Mouse (Mus musculus): ENCODE results near the gene Gm11627. TPM values are rescaled to one million over a fixed set of nuclear protein-coding genes. Genes with fewer than 3 reads are reported as not detected.

Gene Gm11627
- polyA plus RNA-seq, 1 experiment from 2014 or later, result 19.2 TPM

- no peaks in the 10 kb centered on the region for H3K27me3 ChIP-seq (replicated peaks)
- no peak overlapping the region for H3K4me3 ChIP-seq (replicated peaks)
- peak overlapping the region; percentile 81 for H3K27ac ChIP-seq
- H3K36me3 ChIP-seq, result no peaks in the 10 kb centered on the region
- peak; percentile 79 for ATAC-seq (ENCODE audit: insufficient read depth, low FRiP score, low read depth)
- peaks cover 12% of the 10 kb centered on the region for H3K4me1 ChIP-seq
- peak overlapping the region; percentile 29 for H3K4me2 ChIP-seq
- WGBS, result 11% methylated on average over 4 of the region's 4 CpGs
- no peak overlapping the region for H3K9ac ChIP-seq
- no peaks in the 10 kb centered on the region for H3K9me3 ChIP-seq
Measured at GRCm38 (mm10) chr11:102595341-102595820, 16.1 kb upstream of the Gm11627 start.

- H3K4me1 ChIP-seq, result peaks cover 6% of the 10 kb centered on the region; the same call in 1 of the 2 replicates
- WGBS, result 84% methylated on average over 3 of the region's 3 CpGs
- no peaks in the 10 kb centered on the region for H3K9me3 ChIP-seq
- H3K4me3 ChIP-seq (replicated peaks), result no peak overlapping the region
- ATAC-seq (ENCODE audit: insufficient read depth, low FRiP score, low read depth), result no peak
- H3K36me3 ChIP-seq, result no peaks in the 10 kb centered on the region
- H3K4me2 ChIP-seq, result no peak overlapping the region
- no peak overlapping the region for H3K9ac ChIP-seq
- no peaks in the 10 kb centered on the region for H3K27me3 ChIP-seq (replicated peaks)
- no peak overlapping the region for H3K27ac ChIP-seq
Measured at GRCm38 (mm10) chr11:102587554-102587953, 8.3 kb upstream of the Gm11627 start.

DNA sequence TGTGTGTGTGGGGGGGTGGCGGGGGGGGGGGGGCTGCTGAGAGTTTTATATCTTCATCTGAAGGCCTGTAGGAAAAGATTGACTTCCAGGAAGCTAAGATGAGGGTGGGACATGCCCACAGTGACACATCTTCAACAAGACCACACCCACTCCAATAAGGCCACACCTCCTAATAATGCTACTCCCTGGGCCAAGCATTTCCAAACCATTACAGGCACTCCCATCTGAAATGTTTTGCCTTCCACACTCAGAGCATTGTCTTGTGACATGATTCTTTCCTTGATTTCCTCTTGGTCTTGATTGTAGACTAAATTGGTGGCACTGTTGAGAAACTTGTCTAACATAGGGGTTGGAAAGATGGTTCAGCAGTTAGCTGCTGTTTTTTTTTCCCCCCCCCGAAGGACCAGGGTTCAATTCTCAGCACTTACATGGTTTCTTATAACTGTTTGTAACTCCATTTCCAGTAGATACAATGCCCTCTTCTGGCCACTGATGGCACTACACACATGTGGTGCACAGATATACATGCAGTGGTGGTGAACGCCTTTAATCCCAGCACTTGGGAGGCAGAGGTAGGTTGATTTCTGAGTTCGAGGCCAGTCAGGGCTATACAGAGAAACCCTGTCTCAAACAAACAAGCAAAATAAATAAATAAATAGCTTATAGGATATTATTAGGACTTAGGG lies 7.3 kb upstream of the Gm11627 start:
- Histone ChIP-seq H3K4me2 (no peak overlapping the region), H3K9me3 (no peaks in the 10 kb centered on the region), H3K36me3 (no peaks in the 10 kb centered on the region), H3K4me1 (peaks cover 11% of the 10 kb centered on the region), H3K4me3 (replicated peaks) (no peak overlapping the region), H3K27ac (no peak overlapping the region), H3K9ac (no peak overlapping the region), H3K27me3 (replicated peaks) (no peaks in the 10 kb centered on the region)
- no peak for ATAC-seq (ENCODE audit: insufficient read depth, low FRiP score, low read depth)
- 92% methylated on average over 4 of the region's 4 CpGs for WGBS

GRCm38 (mm10) chr11:102582736-102583135 lies 3.5 kb upstream of the Gm11627 start:
- Histone ChIP-seq H3K36me3 (no peaks in the 10 kb centered on the region), H3K9me3 (no peaks in the 10 kb centered on the region), H3K9ac (no peak overlapping the region), H3K27me3 (replicated peaks) (no peaks in the 10 kb centered on the region), H3K4me2 (peak overlapping the region; percentile 27; the same call in 1 of the 2 replicates), H3K4me1 (peaks cover 16% of the 10 kb centered on the region), H3K27ac (peak overlapping the region; percentile 86), H3K4me3 (replicated peaks) (no peak overlapping the region)
- no peak for ATAC-seq (ENCODE audit: insufficient read depth, low FRiP score, low read depth)
- 28% methylated on average over 5 of the region's 5 CpGs for WGBS

- 21% methylated on average over 13 of the region's 13 CpGs for WGBS
- Histone ChIP-seq H3K27me3 (replicated peaks) (no peaks in the 10 kb centered on the region), H3K9me3 (no peaks in the 10 kb centered on the region), H3K9ac (no peak overlapping the region), H3K36me3 (no peaks in the 10 kb centered on the region), H3K4me3 (replicated peaks) (no peak overlapping the region), H3K4me2 (peak overlapping the region; percentile 27), H3K4me1 (peaks cover 19% of the 10 kb centered on the region), H3K27ac (peak overlapping the region; percentile 86)
- 0 out of 2 replicates have a peak, but pooled peaks have one; percentile 16 for ATAC-seq (ENCODE audit: insufficient read depth, low FRiP score, low read depth)
Measured at GRCm38 (mm10) chr11:102582016-102582610, 2.9 kb upstream of the Gm11627 start.

- no peak overlapping the region for H3K4me3 ChIP-seq (replicated peaks)
- H3K9me3 ChIP-seq, result no peaks in the 10 kb centered on the region
- H3K27me3 ChIP-seq (replicated peaks), result no peaks in the 10 kb centered on the region
- no peak overlapping the region for H3K9ac ChIP-seq
- no peak overlapping the region for H3K4me2 ChIP-seq
- WGBS, result 27% methylated on average over 11 of the region's 11 CpGs
- H3K27ac ChIP-seq, result peak overlapping the region; percentile 86
- no peak for ATAC-seq (ENCODE audit: insufficient read depth, low FRiP score, low read depth)
- H3K4me1 ChIP-seq, result peaks cover 21% of the 10 kb centered on the region
- H3K36me3 ChIP-seq, result no peaks in the 10 kb centered on the region
Measured at GRCm38 (mm10) chr11:102581281-102582015, 2.2 kb upstream of the Gm11627 start.

DNA sequence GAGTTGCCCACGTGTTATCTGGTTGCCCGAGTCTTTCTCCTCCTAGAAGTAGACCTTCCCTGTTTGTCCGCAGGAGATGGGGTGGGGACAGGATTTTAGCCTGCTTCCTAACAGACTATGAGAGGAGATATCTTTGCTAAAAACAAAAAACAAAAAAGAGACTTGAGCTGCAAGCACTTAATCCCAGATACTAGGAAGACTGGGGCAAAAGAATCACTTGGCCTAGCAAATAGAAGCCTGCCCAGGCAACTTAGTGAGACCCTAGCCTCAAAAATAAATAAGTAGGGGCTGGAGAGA lies 721 bp upstream of the Gm11627 start:
- Histone ChIP-seq H3K4me2 (peak overlapping the region; percentile 48), H3K36me3 (no peaks in the 10 kb centered on the region), H3K4me3 (replicated peaks) (peak overlapping the region; percentile 40), H3K27me3 (replicated peaks) (no peaks in the 10 kb centered on the region), H3K27ac (peak overlapping the region; percentile 95), H3K4me1 (peaks cover 21% of the 10 kb centered on the region), H3K9ac (peak overlapping the region; percentile 37; the same call in 1 of the 2 replicates), H3K9me3 (no peaks in the 10 kb centered on the region)
- WGBS, result 58% methylated on average over 3 of the region's 3 CpGs
- ATAC-seq (ENCODE audit: insufficient read depth, low FRiP score, low read depth), result no peak

DNA sequence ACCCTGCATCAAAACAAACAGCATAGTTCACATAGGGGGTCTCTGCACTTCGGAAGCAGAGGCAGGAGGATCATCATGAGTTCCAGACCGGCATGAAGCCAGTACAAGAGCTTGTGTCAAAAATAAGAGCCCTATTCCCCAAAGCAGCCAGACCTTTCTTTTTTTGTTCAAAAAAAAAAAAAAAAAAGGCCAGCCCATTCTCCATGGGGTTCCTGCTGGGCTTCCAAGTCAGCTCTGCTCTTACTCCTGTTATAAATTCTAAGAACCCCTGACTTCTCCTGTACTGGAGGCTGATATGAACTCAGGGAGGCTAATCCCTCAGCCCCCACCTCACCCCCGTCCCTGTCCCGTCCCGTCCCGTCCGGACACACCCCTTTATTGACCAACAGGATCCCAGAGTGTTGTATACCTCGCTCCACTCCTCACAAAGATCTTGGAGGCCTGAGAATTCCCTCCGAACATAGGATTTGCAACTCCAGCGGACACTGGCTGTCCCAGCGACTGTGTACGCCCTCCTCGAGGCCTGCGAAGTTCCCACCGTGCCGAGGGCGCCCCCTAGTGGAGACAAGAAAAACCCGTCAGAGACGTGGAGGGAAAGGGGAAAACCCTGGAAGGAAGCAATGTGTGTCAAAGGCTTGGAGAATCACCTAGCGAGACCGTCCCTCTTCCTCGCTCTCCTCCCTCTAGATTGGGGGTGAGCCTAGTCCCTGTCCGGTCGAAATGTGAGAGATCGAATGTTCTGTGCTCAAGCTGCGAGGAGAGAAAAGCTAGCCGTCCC lies 731 bp downstream of the Gm11627 start:
- WGBS, result 12% methylated on average over 27 of the region's 27 CpGs
- ATAC-seq (ENCODE audit: insufficient read depth, low FRiP score, low read depth), result peak; percentile 47; the same call in 1 of the 2 replicates
- Histone ChIP-seq H3K27me3 (replicated peaks) (no peaks in the 10 kb centered on the region), H3K4me3 (replicated peaks) (peak overlapping the region; percentile 40), H3K4me2 (peak overlapping the region; percentile 48), H3K9me3 (no peaks in the 10 kb centered on the region), H3K27ac (peak overlapping the region; percentile 95), H3K9ac (peak overlapping the region; percentile 37; the same call in 1 of the 2 replicates), H3K36me3 (no peaks in the 10 kb centered on the region), H3K4me1 (peaks cover 21% of the 10 kb centered on the region)

DNA sequence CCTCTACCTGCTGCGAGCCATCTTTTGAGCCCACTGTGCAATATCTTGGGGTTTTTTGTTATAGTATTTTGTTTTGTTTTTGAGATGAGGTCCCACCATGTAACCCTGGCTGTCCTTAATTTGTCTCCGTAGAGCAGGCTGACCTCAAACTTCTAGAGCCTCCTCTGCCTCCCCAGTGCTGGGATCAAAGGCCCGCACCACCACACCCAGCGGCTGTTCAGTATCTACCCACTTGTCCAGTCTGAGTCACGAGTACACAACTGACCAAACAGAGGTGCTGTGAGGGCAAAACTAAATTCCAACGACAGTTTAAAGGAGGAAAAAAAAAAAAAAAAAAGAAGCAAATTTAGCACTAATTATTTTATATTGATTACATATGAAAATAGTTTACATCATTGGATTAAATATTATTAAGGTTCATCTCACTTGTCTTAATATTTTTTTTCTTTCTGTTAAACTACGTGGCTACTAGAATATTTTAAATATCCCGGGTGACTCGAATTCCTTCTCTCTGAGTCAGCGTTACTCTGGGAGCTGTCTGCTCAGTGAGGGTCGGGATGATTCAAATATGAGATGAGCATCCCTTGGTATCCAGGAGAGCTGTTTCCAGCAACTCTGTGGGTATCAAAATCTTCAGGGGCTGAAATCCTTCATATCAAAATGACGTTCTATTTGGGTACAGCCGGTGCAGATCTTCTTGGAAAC lies 3.1 kb downstream of the Gm11627 start:
- WGBS, result 54% methylated on average over 13 of the region's 13 CpGs
- H3K4me1 ChIP-seq, result peaks cover 10% of the 10 kb centered on the region
- H3K4me3 ChIP-seq (replicated peaks), result no peak overlapping the region
- no peak overlapping the region for H3K4me2 ChIP-seq
- H3K27ac ChIP-seq, result no peak overlapping the region
- H3K27me3 ChIP-seq (replicated peaks), result no peaks in the 10 kb centered on the region
- H3K36me3 ChIP-seq, result no peaks in the 10 kb centered on the region
- ATAC-seq (ENCODE audit: insufficient read depth, low FRiP score, low read depth), result no peak
- no peaks in the 10 kb centered on the region for H3K9me3 ChIP-seq
- no peak overlapping the region for H3K9ac ChIP-seq

GRCm38 (mm10) chr11:102575034-102575433 lies 4.2 kb downstream of the Gm11627 start:
- WGBS, result 76% methylated on average over 1 of the region's 1 CpGs
- H3K4me2 ChIP-seq, result no peak overlapping the region

More at GRCm38 (mm10) chr11:102575034-102575433, 4.2 kb downstream of the Gm11627 start:
- no peaks in the 10 kb centered on the region for H3K9me3 ChIP-seq
- ATAC-seq (ENCODE audit: insufficient read depth, low FRiP score, low read depth), result no peak
- H3K4me1 ChIP-seq, result peaks cover 9% of the 10 kb centered on the region; the same call in 1 of the 2 replicates
- no peak overlapping the region for H3K4me3 ChIP-seq (replicated peaks)
- no peaks in the 10 kb centered on the region for H3K27me3 ChIP-seq (replicated peaks)
- no peak overlapping the region for H3K9ac ChIP-seq
- H3K36me3 ChIP-seq, result no peaks in the 10 kb centered on the region
- H3K27ac ChIP-seq, result no peak overlapping the region
